Mouse (Mus musculus) olfactory bulb, adult 2 months (tissue): ENCODE measurements around the gene Eif1ad. TPM values are rescaled to one million over a fixed set of nuclear protein-coding genes. Genes with fewer than 3 reads are reported as not detected.
"Not testable (repeated sequence)": the region's sequence is repeated elsewhere in the genome, so short reads cannot be mapped to it uniquely, and the experiment has no call there.

Source experiments
- H3K27ac ChIP-seq: fragments of 200-500 bp; 2 replicates; pipeline ENCODE4 v1.5.1; 2012; ENCODE audit warnings: low read depth, low read length; ENCODE audit not compliant: insufficient read depth
- H3K4me1 ChIP-seq: fragments of 200-500 bp; 2 replicates; pipeline ENCODE4 v1.6.1; 2012; ENCODE audit warnings: low read length; ENCODE audit not compliant: control insufficient read depth, insufficient read depth
- H3K4me3 ChIP-seq: fragments of 200-500 bp; 2 replicates; pipeline ENCODE4 v1.5.1; 2012; ENCODE audit warnings: mild to moderate bottlenecking, low read depth, low read length, moderate library complexity; ENCODE audit not compliant: insufficient read depth
- CTCF ChIP-seq: fragments of 200-500 bp; IDR thresholded peaks from 2 replicates; pipeline ENCODE4 v1.5.1; 2012; ENCODE audit warnings: low read depth, mild to moderate bottlenecking, low read length, moderate library complexity; ENCODE audit not compliant: insufficient read depth
- POLR2A ChIP-seq: fragments of 200-500 bp; IDR thresholded peaks from 2 replicates; pipeline ENCODE4 v1.6.1; 2012; ENCODE audit warnings: mild to moderate bottlenecking, low read depth, low read length, moderate library complexity; ENCODE audit not compliant: insufficient read depth
- WGBS: fragments of 180-500 bp; shearing (Covaris S2); methylation state at CpG from one replicate; pipeline ENCODE4 v1.1.7; 2018; 5-methylcytosine and 5-hydroxymethylcytosine counted together
- polyA plus RNA-seq: library from polyadenylated mRNA; stranded (reverse); fragments of >200 nt; gene quantifications from 2 replicates; pipeline ENCODE4 v1.2.4, GENCODE M21; 2012; ENCODE audit warnings: low replicate concordance; ENCODE audit not compliant: missing spikeins, insufficient read depth, insufficient read length

The Eif1ad gene
- polyA plus RNA-seq, 1 experiment, result not detected

DNA sequence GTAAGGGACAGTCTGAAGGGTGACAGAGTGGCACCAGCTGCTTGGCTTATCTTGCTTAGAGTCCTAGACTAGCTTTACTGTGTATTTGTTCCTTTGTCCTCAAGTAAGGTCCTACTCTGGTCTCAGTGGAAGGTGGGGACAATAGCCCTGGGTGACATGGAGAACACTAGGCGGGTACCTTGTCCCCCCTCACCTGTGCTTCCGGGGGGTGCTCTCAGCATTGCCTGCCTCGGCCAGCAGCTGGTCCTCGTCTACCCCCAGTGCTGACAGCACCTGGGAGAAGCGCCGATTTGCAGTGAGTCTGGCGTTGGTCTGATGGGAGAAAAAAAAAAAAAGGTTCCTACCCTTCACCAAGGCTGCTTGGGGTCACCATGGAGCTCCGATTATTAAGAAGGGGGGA, 23.9 kb downstream of the Eif1ad start:
- Histone ChIP-seq H3K4me1 (peaks cover 20% of the 10 kb centered on the region), H3K27ac (no peak overlapping the region), H3K4me3 (no peak overlapping the region)
- TF ChIP-seq POLR2A (no peak), CTCF (no peak)
- 85% methylated on average over 8 of the region's 8 CpGs for WGBS

DNA sequence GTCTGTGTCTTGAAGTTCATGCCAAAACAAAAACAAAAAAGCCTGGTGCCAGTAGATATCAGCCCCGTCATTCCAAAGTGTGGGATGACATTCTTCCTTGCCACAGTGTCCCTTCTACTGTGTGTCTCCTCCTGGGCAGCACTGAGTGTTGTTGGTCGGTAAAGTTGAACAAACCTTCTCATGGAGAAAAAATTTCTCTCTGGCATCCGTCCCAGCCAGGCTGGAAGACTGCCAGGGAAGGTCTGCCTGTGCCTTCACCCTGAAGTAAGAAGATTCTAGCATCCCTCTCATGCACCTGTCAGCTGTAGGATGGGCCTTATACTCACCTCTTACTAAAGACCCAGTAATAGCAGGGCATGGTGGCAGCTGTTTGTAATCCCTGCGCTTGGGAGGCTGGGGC, 26.4 kb downstream of the Eif1ad start:
- H3K4me3 ChIP-seq, result no peak overlapping the region
- H3K4me1 ChIP-seq, result peaks cover 15% of the 10 kb centered on the region
- TF ChIP-seq CTCF (no peak), POLR2A (no peak)
- 23% methylated on average over 4 of the region's 4 CpGs for WGBS
- no peak overlapping the region for H3K27ac ChIP-seq

DNA sequence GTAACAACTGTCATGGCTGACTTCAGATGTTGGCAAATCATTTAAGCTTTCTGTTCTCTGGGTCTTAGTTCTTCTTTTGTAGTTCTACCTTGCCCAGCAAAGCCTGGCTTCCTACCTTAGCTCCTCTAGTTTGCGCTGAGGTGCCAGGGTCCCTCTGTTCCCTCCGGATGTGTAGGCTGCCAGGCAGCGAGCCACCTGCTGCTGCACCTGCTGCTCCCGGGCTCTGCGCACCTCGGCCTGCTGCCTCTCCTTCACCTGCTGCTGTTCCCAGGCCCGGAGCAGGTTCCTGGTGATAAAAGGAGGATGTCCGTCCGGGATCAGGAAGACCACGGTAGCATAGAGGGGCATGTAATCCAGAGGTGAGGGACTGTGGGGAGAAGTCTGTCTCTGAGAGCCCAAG, 27.6 kb downstream of the Eif1ad start:
- no peak for TF ChIP-seq CTCF
- 62% methylated on average over 10 of the region's 10 CpGs for WGBS
- no peak overlapping the region for H3K4me3 ChIP-seq
- peaks cover 14% of the 10 kb centered on the region for H3K4me1 ChIP-seq
- H3K27ac ChIP-seq, result no peak overlapping the region

DNA sequence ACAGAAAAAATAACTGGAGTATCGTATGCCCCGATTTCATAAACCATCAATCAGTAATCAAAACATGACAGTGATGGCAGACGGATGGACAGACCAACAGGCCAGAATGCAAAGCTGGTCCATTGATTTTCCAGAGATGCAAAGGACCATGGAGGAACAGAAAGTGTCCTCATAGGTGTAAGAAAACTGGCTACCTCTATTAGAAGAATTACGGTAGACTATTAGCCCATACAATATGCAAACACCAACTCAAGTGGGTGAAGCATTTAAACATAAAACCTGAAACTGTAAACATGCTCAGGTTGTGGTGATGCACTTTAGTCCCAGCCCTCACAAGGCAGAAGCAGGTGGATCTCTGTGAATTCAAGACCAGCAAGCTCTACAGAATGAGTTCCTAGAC, 28.8 kb downstream of the Eif1ad start:
- no peak overlapping the region for H3K4me3 ChIP-seq
- H3K4me1 ChIP-seq, result peaks cover 5% of the 10 kb centered on the region
- TF ChIP-seq CTCF (no peak), POLR2A (no peak)
- 72% methylated on average over 4 of the region's 4 CpGs for WGBS
- no peak overlapping the region for H3K27ac ChIP-seq

DNA sequence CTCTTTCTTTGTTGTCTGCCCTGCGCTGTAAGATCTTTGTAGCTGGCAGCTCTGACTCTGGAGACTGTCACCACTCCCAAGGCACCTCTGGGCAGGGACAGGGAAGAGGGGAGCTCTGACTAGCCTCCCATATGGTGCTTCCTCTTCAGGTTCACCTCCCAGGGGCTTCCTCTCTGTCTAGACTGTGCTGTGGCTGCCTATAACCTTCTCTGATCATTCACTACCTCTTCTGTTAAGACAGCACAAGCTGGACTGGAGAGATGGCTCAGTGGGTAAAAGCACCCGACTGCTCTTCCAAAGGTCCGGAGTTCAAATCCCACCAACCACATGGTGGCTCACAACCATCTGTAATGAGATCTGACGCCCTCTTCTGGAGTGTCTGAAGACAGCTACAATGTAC, 34.5 kb downstream of the Eif1ad start:
- H3K4me1 ChIP-seq, H3K27ac ChIP-seq, H3K4me3 ChIP-seq: not testable (repeated sequence)
- WGBS, result 66% methylated on average over 4 of the region's 4 CpGs

DNA sequence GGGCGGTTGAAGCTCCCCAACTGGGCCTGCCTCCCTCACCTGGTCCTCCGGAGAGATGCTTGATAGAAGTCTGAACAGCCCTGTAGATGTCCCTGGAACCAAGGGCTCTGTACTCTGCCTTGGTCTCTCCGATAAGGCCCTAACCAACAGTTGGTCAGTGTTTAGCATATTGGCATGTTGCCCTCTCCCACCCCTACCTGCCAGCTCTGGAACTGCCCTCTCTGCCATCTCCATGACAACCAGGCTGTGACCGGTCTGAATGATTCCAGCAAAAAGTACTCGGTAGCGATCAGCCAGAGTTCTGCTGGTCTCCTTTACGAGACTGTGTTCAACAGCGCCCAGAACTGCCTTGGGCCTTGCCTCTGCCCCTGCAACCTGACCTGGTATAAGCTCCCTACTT, 35.8 kb downstream of the Eif1ad start, which contains the start of gene Tsga10ip:
Gene Tsga10ip, minus strand, starts transcription at position 234 of the 400 bp plus-strand sequence.
- Histone ChIP-seq H3K27ac (no peak within 1 kb of the TSS), H3K4me1 (peaks cover 3% of the 10 kb centered on the region), H3K4me3 (no peak within 1 kb of the TSS)
- TF ChIP-seq POLR2A (no peak), CTCF (no peak)
- WGBS, result 64% methylated on average over 8 of the region's 8 CpGs

DNA sequence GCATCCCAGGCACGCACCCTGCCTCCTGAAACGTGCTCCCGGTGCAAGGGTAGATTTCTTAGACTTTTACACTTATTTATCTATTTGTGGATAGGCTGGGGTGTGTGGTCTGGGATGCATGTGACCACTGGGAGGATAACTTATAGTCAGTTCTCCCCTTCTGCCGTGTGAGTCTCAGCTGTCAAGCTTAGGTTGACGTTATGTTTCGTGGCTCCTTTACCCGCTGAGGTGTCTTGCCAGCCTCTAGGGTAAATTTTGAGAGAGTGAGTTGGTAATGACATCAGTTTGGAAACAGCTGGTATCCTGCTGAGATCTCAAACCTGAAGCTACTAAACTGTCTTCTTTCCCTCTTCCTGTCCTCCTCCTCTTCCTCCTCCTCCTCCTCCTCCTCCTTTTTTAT, 39.4 kb downstream of the Eif1ad start:
- no peak for TF ChIP-seq CTCF
- no peak for TF ChIP-seq POLR2A
- Histone ChIP-seq H3K4me3 (peak overlapping the region; percentile 37), H3K4me1 (peaks cover 10% of the 10 kb centered on the region), H3K27ac (peak overlapping the region; percentile 81)
- 7% methylated on average over 7 of the region's 7 CpGs for WGBS

DNA sequence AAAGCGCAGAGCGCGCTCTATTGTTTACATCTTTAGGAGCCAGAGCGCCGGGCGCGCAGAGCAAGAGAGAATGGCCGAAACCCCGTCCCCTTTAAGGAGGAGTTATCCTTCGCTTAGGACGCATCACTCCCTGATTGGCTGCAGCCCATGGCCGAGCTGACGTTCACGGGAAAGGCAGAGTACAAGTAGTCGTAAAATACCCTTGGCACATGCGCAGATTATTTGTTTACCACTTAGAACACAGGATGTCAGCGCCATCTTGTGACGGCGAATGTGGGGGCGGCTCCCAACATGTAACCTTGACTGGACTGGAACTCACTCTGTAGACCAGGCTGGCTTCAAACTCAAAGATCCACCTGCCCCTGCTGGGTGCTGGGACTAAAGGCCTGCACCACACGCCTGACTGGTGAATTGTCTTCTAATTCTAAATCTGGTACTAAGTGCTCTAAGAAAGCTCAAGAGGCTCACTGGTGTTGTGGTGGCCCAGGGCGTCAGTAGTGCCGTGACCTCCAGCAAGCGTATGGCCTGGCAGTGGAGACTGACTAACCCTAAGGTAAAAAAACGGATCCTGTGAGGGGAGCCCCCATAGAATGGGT, 40.1 kb downstream of the Eif1ad start:
- 4% methylated on average over 24 of the region's 25 CpGs for WGBS
- H3K4me1 ChIP-seq, result peaks cover 12% of the 10 kb centered on the region
- H3K27ac ChIP-seq, result peak overlapping the region; percentile 99
- H3K4me3 ChIP-seq, result peak overlapping the region; percentile 65

DNA sequence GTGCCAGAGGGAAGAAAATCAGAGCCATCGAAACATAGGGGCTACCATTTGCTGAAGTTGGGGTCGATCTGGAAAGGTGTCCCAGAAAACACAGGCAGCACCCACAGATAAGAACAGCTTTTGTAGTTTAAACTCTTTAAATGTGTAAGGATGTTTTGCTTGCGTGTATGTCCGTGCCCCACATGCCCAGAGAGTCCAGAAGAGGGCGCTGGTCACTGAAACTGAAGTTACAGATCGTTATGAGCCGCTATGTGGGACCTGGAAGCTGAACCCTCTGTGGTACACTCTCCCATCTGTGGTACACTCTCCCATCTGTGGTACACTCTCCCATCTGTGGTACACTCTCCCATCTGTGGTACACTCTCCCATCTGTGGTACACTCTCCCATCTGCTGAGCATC, 40.6 kb downstream of the Eif1ad start:
- peaks cover 16% of the 10 kb centered on the region for H3K4me1 ChIP-seq
- WGBS, result 3% methylated on average over 7 of the region's 7 CpGs
- peak overlapping the region; percentile 99 for H3K27ac ChIP-seq
- peak overlapping the region; percentile 65 for H3K4me3 ChIP-seq
- TF ChIP-seq POLR2A (no peak), CTCF (0 out of 2 replicates have a peak, but pooled peaks have one; percentile 38)

DNA sequence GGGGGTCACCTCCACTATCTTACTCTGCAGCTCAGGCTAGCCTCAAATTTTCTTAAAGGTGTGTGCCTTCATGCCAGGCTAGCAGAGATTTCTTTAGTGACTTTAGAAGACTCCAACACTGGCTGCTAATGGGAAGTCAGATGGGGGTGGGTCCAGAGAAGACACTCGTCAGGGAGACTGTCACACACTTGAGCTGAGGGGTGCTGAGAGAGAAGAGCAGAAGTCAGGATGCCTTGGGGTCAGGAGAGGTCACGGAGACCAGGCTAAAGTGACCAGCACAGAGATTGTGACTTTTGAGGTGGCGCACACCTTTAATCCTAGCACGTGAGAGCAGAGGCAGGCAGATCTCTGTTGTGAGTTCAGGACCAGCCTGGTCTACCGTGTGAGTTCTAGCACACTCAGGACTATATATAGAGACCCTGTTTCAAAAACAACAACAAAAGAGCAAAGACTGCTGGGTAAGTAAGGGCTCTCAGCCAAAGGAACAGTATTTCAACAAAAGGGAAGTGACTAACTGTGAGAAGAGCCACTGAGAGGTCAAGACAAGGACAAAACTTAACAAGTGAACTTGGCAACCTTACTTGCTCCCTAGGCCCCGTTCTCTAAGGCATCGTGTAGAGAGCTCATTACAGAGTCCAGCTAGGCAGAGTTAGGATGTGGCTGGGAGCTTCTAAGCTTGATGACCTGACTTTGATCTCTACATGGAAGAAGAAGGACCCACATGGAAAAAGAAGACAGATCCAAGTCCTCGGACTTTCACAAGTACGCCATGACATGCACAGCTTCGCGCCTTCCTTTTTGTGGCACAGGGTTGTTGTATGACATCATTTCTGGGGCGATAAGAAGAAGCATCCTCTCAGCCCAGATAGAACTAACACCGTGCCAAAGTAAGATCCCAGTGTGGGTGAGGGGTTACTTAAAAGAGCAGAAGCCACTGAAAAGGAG, 41.8 kb downstream of the Eif1ad start:
- TF ChIP-seq POLR2A (no peak), CTCF (no peak)
- H3K4me3 ChIP-seq, result no peak overlapping the region
- 65% methylated on average over 13 of the region's 13 CpGs for WGBS
- H3K4me1 ChIP-seq, result peaks cover 16% of the 10 kb centered on the region
- H3K27ac ChIP-seq, result peak overlapping the region; percentile 46
